8 mouse cellular contexts compared by ENCODE assay signal in the genomic region with DNA sequence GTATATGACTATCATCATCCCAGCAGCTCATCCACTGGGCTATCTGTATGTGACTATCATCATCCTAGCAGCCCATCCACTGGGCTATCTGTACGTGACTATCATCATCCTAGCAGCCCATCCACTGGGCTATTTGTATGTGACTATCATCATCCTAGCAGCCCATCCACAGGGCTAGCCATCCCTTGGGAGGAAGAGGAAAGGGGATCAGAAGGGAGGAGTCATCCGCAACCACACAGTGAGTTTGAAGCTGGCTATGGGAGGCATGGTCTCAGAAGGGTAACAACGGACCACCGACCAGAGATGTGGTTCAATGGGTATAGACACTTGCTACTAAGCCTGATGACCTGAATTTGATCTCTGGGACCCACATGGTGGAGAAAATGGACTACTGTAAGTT.
"Had no signal": no experiment of that assay in that cellular context is flagged by ENCODE, and none has a peak within 500 bp of the region (broad histone marks: within the 10 kb centered on the region; RNA-seq: fewer than 3 reads in every experiment).

No protein-coding gene starts in this region.

- H3K27ac ChIP-seq: limb, embryonic 10.5 days; limb, embryonic 13.5 days; liver, embryonic 14.5 days; midbrain, embryonic 12.5 days; midbrain, embryonic 15.5 days had no signal

- H3K27me3 ChIP-seq: kidney, embryonic 15.5 days; limb, embryonic 13.5 days; midbrain, embryonic 12.5 days; midbrain, embryonic 15.5 days had no signal

- H3K4me3 ChIP-seq: limb, embryonic 10.5 days; limb, embryonic 13.5 days; midbrain, embryonic 12.5 days; midbrain, embryonic 15.5 days; neural tube, embryonic 13.5 days had no signal

- H3K36me3 ChIP-seq: kidney, embryonic 15.5 days; limb, embryonic 10.5 days; limb, embryonic 13.5 days; midbrain, embryonic 12.5 days; midbrain, embryonic 15.5 days; neural tube, embryonic 13.5 days had no signal

- H3K9ac ChIP-seq: kidney, embryonic 15.5 days; limb, embryonic 13.5 days; liver, embryonic 14.5 days; midbrain, embryonic 12.5 days; midbrain, embryonic 15.5 days; neural tube, embryonic 13.5 days had no signal

- DNase-seq: right cerebral cortex, postnatal 25 days had no signal

- ATAC-seq: midbrain, embryonic 15.5 days had no signal

- H3K4me2 ChIP-seq: limb, embryonic 13.5 days; midbrain, embryonic 12.5 days; midbrain, embryonic 15.5 days; neural tube, embryonic 13.5 days had no signal

- H3K9me3 ChIP-seq: kidney, embryonic 15.5 days; limb, embryonic 10.5 days; limb, embryonic 13.5 days; midbrain, embryonic 12.5 days; midbrain, embryonic 15.5 days; neural tube, embryonic 13.5 days had no signal
